Mouse (Mus musculus) heart, adult 2 months (tissue): Measurements from ENCODE around the gene Necab2.

ENCODE experiments used
- CTCF ChIP-seq: fragments of 200-600 bp; IDR thresholded peaks from 2 replicates; pipeline ENCODE4 v1.8.1; 2022; ENCODE audit warnings: antibody characterized with exemption, mild to moderate bottlenecking, moderate library complexity
- EP300 ChIP-seq: fragments of 200-500 bp; IDR thresholded peaks from 2 replicates; pipeline ENCODE4 v1.6.1; 2011; ENCODE audit warnings: low read depth, low read length, control low read depth; ENCODE audit not compliant: insufficient read depth

GRCm38 (mm10) chr8:119425533-119425932 is 21.0 kb upstream of the Necab2 start:
- TF ChIP-seq CTCF: peak; percentile 41
- peak; percentile 78; the same call in 1 of the 2 replicates for TF ChIP-seq EP300
